Mouse (Mus musculus): ENCODE data around the gene Mrps30. TPM values are rescaled to one million over a fixed set of nuclear protein-coding genes. Genes with fewer than 3 reads are reported as not detected.

The Mrps30 gene
- total RNA-seq, 2 experiments from 2014 or later = 23.8 to 24.7 TPM

Other genes with a start within 250 kb of the Mrps30 start
- under 1 TPM in 1 of 2 experiments, not detected in 1; 0.15 TPM for gene B430218F22Rik, start 622 bp downstream of the Mrps30 start, total RNA-seq (2021)

Measured in heart, postnatal 14 days (tissue).